Mouse (Mus musculus): ENCODE results near the gene Chrm1.

Chrm1 gene

DNA sequence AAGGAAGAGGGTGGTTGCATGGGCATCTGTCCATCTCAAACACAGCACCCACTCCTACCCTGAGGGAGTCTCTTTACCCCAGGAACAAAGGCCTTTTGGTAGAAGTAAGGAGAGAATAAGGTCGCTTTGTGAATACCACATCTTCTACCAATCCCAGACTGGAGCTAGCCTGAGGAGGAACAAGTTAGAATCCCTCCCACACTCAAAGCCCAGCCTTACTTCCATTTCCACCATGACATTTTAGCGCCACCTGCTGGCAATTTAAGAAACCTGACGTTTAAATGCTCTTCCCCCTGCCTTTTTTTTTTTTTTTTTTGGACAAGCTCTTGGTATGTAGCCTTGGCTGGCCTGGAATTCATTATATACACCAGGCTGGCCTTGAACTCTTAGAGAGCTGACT, 19.4 kb downstream of the Chrm1 start:
- DNase-seq (ENCODE audit: low read depth in 2 of 2, low spot score in 2 of 2) = peak; percentile 50 to 68

DNA sequence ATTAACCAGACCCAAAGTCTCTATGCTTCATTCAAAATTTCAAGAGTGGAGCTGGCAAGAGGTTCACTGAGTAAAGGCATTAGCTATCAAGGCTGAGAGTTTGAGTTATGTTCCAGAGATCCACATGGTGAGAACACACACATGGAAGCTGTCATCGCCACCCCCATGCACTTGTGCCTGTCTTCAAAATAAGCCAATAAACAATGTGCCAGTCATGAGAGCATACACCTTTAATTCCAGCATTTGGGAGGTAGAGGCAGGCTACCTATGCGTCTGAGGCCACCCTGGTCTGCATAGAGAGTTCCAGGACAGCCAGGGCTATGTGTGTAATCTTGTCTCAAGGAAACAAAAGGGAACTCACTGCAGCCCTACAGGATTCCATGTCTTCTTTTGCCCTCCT, 20.0 kb downstream of the Chrm1 start:
- DNase-seq (ENCODE audit: low read depth in 2 of 2, low spot score in 2 of 2) = no peak

- no peak for DNase-seq (ENCODE audit: low read depth in 2 of 2, low spot score in 2 of 2)
Measured at GRCm38 (mm10) chr19:8691871-8692539, 28.4 kb downstream of the Chrm1 start.

DNA sequence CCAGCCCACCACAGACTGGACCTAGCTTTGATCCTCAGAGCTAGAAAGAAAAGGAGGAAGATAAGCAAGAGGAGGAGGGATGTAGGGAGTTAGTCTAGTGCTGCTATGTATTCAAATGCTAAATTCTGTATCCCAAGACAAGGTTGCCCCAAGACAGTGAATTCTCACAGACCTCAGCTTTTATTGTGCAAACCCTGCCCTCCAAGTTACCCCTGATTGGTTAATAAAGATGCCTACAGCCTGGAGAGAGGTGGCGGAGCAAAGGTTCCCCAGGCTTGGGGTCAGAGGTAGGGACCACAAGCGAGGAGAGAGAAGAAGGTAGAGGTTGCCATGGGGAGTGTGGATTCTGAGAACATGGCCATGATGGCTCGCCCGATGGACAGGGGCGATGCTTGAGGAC, 29.2 kb downstream of the Chrm1 start:
- DNase-seq (ENCODE audit: low read depth in 2 of 2, low spot score in 2 of 2) = no peak

GRCm38 (mm10) chr19:8695330-8695729, 31.7 kb downstream of the Chrm1 start:
- peak; percentile 57 to 69 for DNase-seq (ENCODE audit: low read depth in 2 of 2, low spot score in 2 of 2)

DNA sequence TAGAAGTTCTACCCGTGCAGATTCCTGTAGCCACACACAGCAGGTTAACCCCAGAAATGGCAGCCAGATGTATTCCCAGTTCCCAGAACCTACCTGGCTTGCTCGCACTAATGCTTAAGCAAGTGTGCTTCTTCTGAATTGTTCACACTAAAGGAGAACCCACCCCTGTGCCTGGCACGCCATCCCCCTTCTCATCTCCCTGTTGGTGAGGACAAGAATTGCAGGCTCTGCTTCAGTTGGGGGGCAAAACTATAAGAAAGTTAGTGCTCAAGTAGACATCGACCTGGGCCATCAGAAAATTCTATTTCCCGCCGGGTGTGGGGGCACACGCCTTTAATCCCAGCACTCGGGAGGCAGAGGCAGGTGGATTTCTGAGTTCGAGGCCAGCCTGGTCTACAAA, 36.1 kb downstream of the Chrm1 start:
- DNase-seq (ENCODE audit: low read depth in 2 of 2, low spot score in 2 of 2) = no peak

- DNase-seq (ENCODE audit: low read depth in 2 of 2, low spot score in 2 of 2) = no peak
Measured at GRCm38 (mm10) chr19:8702458-8702857, 38.9 kb downstream of the Chrm1 start.

- DNase-seq (ENCODE audit: low read depth in 2 of 2, low spot score in 2 of 2) = no peak
Measured at GRCm38 (mm10) chr19:8703571-8703970, 40.0 kb downstream of the Chrm1 start.

DNA sequence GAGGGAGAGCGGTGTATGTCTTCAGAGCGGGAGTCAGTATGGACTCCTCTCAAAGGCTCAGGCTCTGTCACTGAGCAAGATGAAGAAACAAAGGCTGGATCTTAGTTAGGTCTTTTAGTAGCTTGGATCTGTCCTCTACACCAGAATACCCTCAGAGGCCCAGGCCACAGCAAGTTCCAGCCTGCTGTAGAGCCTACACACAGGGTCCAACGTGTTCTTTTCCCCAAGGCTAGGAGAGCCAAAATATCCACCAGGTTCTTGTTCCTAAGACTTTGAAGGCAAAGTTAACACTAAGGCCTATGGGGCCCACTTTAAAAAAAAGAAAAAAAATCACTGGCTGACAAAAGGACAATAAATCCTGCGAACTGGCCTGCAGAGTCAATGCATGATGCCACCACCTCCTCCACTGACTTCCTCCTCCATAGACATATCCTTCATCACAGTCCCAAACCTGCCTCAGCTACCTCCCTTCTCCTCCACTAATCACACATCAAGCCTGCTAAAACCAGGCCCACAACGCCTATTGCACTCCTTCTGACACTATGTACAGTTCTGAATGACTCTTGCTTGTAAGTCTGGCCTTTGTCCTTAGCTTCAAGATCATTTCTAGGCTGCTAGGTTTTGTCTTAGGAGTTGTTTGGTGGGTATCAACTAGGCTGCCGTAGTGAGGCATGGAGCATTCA, 41.6 kb downstream of the Chrm1 start:
- no peak for DNase-seq (ENCODE audit: low read depth in 2 of 2, low spot score in 2 of 2)

GRCm38 (mm10) chr19:8706132-8706667, 42.6 kb downstream of the Chrm1 start:
- DNase-seq (ENCODE audit: low read depth in 2 of 2, low spot score in 2 of 2) = no peak

- no peak for DNase-seq (ENCODE audit: low read depth in 2 of 2, low spot score in 2 of 2)
Measured at GRCm38 (mm10) chr19:8706930-8707329, 43.3 kb downstream of the Chrm1 start.

GRCm38 (mm10) chr19:8708954-8709353, 45.4 kb downstream of the Chrm1 start:
- DNase-seq (ENCODE audit: low read depth in 2 of 2, low spot score in 2 of 2) = no peak

DNA sequence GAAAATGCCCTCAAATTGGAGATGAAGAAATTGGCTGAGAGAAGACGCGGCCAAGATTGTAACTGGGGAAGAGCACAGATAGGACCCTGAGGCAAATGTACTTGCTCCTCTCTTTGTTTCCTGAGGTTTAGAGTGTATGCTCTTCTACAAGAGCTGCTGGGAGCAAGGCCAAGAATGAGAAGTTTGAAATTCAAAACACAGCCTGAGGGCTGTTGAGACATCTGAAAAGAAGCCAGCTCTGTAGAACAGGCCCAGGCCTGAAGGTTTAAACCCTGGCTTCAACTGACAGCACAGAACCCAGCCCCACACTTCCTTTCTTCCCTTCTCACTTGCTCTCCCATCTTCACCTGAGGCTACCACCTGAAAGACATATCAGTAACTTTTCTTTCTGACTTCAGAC, 46.5 kb downstream of the Chrm1 start:
- DNase-seq (ENCODE audit: low read depth in 2 of 2, low spot score in 2 of 2) = no peak

- no peak for DNase-seq (ENCODE audit: low read depth in 2 of 2, low spot score in 2 of 2)
Measured at GRCm38 (mm10) chr19:8711506-8711905, 47.9 kb downstream of the Chrm1 start.

GRCm38 (mm10) chr19:8711949-8712869, 48.6 kb downstream of the Chrm1 start:
- peak; percentile 61 to 70 for DNase-seq (ENCODE audit: low read depth in 2 of 2, low spot score in 2 of 2)

DNA sequence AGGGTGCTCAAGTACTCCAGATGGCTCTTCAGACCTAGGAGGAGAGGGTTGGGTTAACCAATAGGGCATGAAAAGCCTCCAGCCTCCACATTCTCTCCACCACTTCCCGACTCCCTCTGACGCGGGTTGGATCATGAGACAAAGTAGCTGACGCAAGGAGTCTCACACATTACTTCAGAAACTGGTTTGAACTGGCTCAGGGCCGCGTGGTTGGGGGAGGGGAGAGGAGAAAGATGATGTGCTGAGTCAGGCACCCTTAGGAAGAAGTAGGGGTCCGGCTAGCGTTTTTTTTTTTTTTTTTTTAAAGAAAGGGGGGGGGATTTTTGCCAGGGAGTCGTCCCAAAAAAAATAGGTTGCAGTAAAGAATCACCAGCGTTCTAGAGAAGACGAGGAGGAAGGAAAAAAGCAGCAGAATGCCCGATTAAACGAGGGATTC, 49.3 kb downstream of the Chrm1 start:
- DNase-seq (ENCODE audit: low read depth in 2 of 2, low spot score in 2 of 2) = peak; percentile 85

DNA sequence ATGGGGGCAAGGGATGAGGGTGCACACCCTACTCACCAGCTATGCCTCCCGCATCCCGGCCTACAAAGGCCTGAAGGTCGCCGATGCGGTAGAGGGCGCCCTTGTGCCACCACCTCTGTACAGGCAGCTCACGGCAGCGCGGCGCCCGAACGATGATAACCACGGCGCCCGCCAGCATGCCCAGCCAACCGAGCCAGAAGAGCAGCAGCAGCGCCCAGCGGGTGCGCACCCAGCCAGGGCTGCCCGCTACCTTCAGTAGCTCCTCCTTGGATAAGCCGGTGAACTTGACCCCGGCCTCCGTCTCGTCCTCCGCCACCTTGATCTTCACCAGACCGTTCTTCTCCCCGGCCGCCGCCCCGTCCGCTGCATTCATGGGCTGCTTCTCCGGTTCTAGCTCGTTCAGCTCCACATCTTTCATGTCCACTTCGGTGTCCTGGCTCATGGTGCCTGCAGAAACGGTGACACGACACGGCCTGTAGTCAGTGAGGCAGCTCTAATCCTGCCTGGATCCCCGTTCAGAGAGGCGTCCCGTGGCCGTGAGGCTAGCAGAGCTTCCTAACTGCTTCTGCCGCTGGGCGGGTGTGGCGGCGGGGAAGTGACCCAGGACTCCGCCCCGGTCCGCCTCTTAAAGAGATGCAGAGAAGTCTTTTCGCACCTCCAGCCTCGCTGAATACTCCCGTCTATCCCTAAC, 49.9 kb downstream of the Chrm1 start:
- peak; percentile 89 to 92 for DNase-seq (ENCODE audit: low read depth in 2 of 2, low spot score in 2 of 2)

- DNase-seq (ENCODE audit: low read depth in 2 of 2, low spot score in 2 of 2) = no peak
Measured at GRCm38 (mm10) chr19:8713997-8714652, 50.5 kb downstream of the Chrm1 start.

GRCm38 (mm10) chr19:8714653-8715481, 51.3 kb downstream of the Chrm1 start:
- no peak for DNase-seq (ENCODE audit: low read depth in 2 of 2, low spot score in 2 of 2)
